Mouse (Mus musculus) limb, embryonic 15.5 days (tissue): Measurements from ENCODE around the gene Slc27a1. TPM values are rescaled to one million over a fixed set of nuclear protein-coding genes. Genes with fewer than 3 reads are reported as not detected.

Experiments
- ATAC-seq: fragments of 200-750 bp; cut with Nextera tagmentation; 2 replicates; pipeline ENCODE4 v1.8.0; 2017; ENCODE audit warnings: low read depth, moderate TSS enrichment; ENCODE audit not compliant: insufficient number of reproducible peaks, low FRiP score, low TSS enrichment
- H3K27ac ChIP-seq: fragments of 300-500 bp; sonication (generic); 2 replicates; pipeline ENCODE4 v1.5.1; 2015; ENCODE audit warnings: moderate library complexity, mild to moderate bottlenecking, inconsistent platforms
- H3K27me3 ChIP-seq: fragments of 300-500 bp; sonication (generic); 2 replicates; pipeline ENCODE4 v1.6.1; 2015; ENCODE audit warnings: inconsistent platforms
- H3K36me3 ChIP-seq: fragments of 300-500 bp; sonication (generic); 2 replicates; pipeline ENCODE4 v1.6.1; 2015; ENCODE audit warnings: inconsistent platforms
- H3K4me1 ChIP-seq: fragments of 300-500 bp; sonication (generic); 2 replicates; pipeline ENCODE4 v1.6.1; 2015; ENCODE audit warnings: inconsistent platforms
- H3K4me2 ChIP-seq: fragments of 300-500 bp; sonication (generic); 2 replicates; pipeline ENCODE4 v1.6.1; 2015; ENCODE audit warnings: mild to moderate bottlenecking, inconsistent platforms
- H3K4me3 ChIP-seq: fragments of 300-500 bp; sonication (generic); 2 replicates; pipeline ENCODE4 v1.5.1; 2015; ENCODE audit warnings: mild to moderate bottlenecking, inconsistent platforms
- H3K9ac ChIP-seq: fragments of 300-500 bp; sonication (generic); 2 replicates; pipeline ENCODE4 v1.6.1; 2015; ENCODE audit warnings: inconsistent platforms
- H3K9me3 ChIP-seq: fragments of 300-500 bp; sonication (generic); 2 replicates; pipeline ENCODE4 v1.6.1; 2016; ENCODE audit warnings: inconsistent platforms
- WGBS: fragments of 180-500 bp; shearing (Covaris S2); methylation state at CpG from one replicate; pipeline ENCODE4 v1.1.7; 2015; 5-methylcytosine and 5-hydroxymethylcytosine counted together
- microRNA-seq: library from miRNA; unstranded; fragments of <30 nt; microRNA quantifications from one replicate; pipeline ENCODE4, GENCODE M21; 2016
- polyA plus RNA-seq: library from polyadenylated mRNA; unstranded; fragments of >200 nt; fragmentation: Nextera tagmentation; extraction: Ambion mirVana; gene quantifications from 2 replicates; pipeline ENCODE4 v1.2.1, GENCODE M21; 2015

Slc27a1 gene
- polyA plus RNA-seq, 1 experiment from 2014 or later, result 44.5 TPM

GRCm38 (mm10) chr8:71628396-71629095 is 59.9 kb downstream of the Slc27a1 start:
- 6% methylated on average over 16 of the region's 16 CpGs for WGBS
- Histone ChIP-seq H3K9ac (peak overlapping the region; percentile 50; the same call in 1 of the 2 replicates), H3K36me3 (peaks cover 25% of the 10 kb centered on the region), H3K4me2 (peak overlapping the region; percentile 97), H3K27ac (peak overlapping the region; percentile 82), H3K4me1 (peaks cover 35% of the 10 kb centered on the region), H3K9me3 (no peaks in the 10 kb centered on the region; the same call in 1 of the 2 replicates), H3K27me3 (peaks cover 30% of the 10 kb centered on the region), H3K4me3 (peak overlapping the region; percentile 60)
- no peak for ATAC-seq

DNA sequence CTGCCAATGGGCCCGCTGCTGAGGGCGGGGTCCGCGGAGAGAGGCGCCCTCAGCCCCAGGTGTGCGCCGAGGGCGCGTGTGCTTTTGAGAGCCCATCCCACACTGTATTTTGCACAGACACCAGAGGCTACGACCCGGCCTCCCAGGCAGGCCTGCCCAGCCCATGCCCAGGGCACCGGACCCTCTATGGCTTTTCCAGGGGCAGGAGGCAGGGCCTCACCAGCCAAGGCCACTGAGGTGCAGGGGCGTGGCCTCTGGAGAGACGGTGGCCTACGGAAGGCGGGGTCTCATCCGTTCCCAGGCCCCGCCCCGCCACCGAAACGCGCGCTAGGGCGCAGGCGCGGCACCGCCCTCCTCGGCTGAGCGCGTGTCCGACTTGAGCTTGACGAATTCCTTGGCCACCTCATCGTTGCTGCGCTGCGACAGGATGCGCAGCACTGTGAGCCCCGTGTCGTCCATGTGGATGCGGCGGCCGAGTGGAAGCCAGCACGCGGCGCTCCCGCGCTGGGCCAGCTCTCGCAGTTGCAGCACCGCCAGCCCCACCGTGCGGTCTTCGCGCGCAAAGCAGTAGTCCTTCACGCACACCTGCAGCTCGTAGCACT is 60.5 kb downstream of the Slc27a1 start:
- under 1% methylated on average over 55 of the region's 55 CpGs for WGBS
- Histone ChIP-seq H3K4me1 (peaks cover 41% of the 10 kb centered on the region), H3K4me2 (peak overlapping the region; percentile 97), H3K9me3 (no peaks in the 10 kb centered on the region; the same call in 1 of the 2 replicates), H3K27ac (peak overlapping the region; percentile 82), H3K9ac (peak overlapping the region; percentile 50; the same call in 1 of the 2 replicates), H3K4me3 (peak overlapping the region; percentile 60), H3K27me3 (peaks cover 37% of the 10 kb centered on the region), H3K36me3 (peaks cover 19% of the 10 kb centered on the region)
- peak; percentile 83 for ATAC-seq

DNA sequence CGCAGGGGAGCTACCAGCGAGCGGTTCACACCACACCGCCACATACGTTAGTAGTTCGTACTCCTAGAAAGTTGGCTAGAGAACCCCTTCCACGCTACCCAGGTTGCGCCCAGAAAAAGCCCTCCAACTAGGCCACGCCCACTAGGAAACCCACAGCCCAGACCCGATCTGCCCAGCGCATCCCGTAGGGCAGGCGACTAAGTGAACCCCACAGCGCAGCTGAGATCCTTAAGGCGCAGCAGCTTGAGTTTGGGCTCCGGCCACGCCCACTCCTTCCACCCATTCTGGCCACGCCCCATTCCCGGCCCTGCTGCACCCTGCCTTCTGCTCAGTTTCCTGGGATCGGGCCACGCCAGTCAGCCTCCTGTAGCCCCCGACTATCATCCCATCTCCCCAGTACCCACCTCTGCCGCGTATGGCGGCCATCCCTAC is 61.1 kb downstream of the Slc27a1 start:
- Histone ChIP-seq H3K4me3 (peak overlapping the region; percentile 60), H3K9ac (peak overlapping the region; percentile 24; the same call in 1 of the 2 replicates), H3K4me1 (peaks cover 46% of the 10 kb centered on the region), H3K4me2 (peak overlapping the region; percentile 97), H3K27me3 (peaks cover 41% of the 10 kb centered on the region), H3K27ac (peak overlapping the region; percentile 82; the same call in 1 of the 2 replicates), H3K36me3 (peaks cover 13% of the 10 kb centered on the region), H3K9me3 (no peaks in the 10 kb centered on the region; the same call in 1 of the 2 replicates)
- 0 out of 2 replicates have a peak, but pooled peaks have one; percentile 7 for ATAC-seq
- WGBS, result 3% methylated on average over 25 of the region's 25 CpGs

- Histone ChIP-seq H3K4me2 (no peak overlapping the region), H3K27ac (no peak overlapping the region), H3K4me1 (peaks cover 46% of the 10 kb centered on the region), H3K9me3 (no peaks in the 10 kb centered on the region; the same call in 1 of the 2 replicates), H3K9ac (no peak overlapping the region), H3K36me3 (0 out of 2 replicates have a peak, but pooled peaks cover 3% of the 10 kb centered on the region), H3K27me3 (peaks cover 48% of the 10 kb centered on the region), H3K4me3 (no peak overlapping the region)
- no peak for ATAC-seq
- WGBS, result 84% methylated on average over 6 of the region's 6 CpGs
These were observed 62.1 kb downstream of the Slc27a1 start for GRCm38 (mm10) chr8:71630761-71631160.

DNA sequence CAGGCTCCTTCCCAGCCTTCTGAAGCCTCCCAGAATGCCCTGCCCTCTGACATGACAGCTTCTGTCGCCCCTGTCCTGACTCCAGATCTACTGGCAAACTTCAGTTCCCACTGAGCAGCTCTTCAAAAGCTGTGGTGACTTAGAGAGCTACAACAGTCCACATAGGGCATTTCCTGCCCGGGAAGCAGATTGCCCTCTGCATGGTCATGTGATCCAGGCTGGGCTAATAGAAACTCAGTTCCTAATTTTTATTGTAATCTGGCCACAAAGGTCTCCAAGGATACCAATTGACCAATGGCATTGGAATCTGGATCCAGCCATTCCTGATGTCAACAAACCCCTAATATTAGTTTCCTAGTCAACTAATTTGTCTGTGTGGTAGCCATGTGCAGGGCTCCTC is 63.2 kb downstream of the Slc27a1 start:
- H3K27ac ChIP-seq, result no peak overlapping the region
- WGBS, result 69% methylated on average over 2 of the region's 2 CpGs

GRCm38 (mm10) chr8:71633164-71633563 is 64.5 kb downstream of the Slc27a1 start:
- 12% methylated on average over 19 of the region's 22 CpGs for WGBS
- Histone ChIP-seq H3K4me3 (peak overlapping the region; percentile 14; the same call in 1 of the 2 replicates), H3K27ac (no peak overlapping the region), H3K4me1 (peaks cover 32% of the 10 kb centered on the region), H3K36me3 (no peaks in the 10 kb centered on the region), H3K27me3 (peaks cover 51% of the 10 kb centered on the region), H3K9me3 (no peaks in the 10 kb centered on the region; the same call in 1 of the 2 replicates), H3K9ac (no peak overlapping the region), H3K4me2 (no peak overlapping the region)
- ATAC-seq, result no peak

More for the DNA sequence above, 63.2 kb downstream of the Slc27a1 start:
- no peak for ATAC-seq
- Histone ChIP-seq H3K4me3 (no peak overlapping the region), H3K27me3 (peaks cover 51% of the 10 kb centered on the region), H3K4me1 (peaks cover 45% of the 10 kb centered on the region), H3K36me3 (no peaks in the 10 kb centered on the region), H3K4me2 (no peak overlapping the region), H3K9ac (no peak overlapping the region), H3K9me3 (no peaks in the 10 kb centered on the region; the same call in 1 of the 2 replicates)

- ATAC-seq, result peak; percentile 15; the same call in 1 of the 2 replicates
- peak overlapping the region; percentile 24 for H3K4me3 ChIP-seq
- no peak overlapping the region for H3K9ac ChIP-seq
- H3K9me3 ChIP-seq, result no peaks in the 10 kb centered on the region; the same call in 1 of the 2 replicates
- H3K27ac ChIP-seq, result no peak overlapping the region
- H3K4me1 ChIP-seq, result peaks cover 22% of the 10 kb centered on the region
- peak overlapping the region; percentile 44 for H3K4me2 ChIP-seq
- 2% methylated on average over 26 of the region's 26 CpGs for WGBS
- H3K27me3 ChIP-seq, result peaks cover 51% of the 10 kb centered on the region
- no peaks in the 10 kb centered on the region for H3K36me3 ChIP-seq
These were observed 65.4 kb downstream of the Slc27a1 start for GRCm38 (mm10) chr8:71633981-71634667.

Small RNA genes within 50 kb of the gene (microRNA-seq; reads per million reads assigned to microRNA genes)
- not detected for gene Mir6769b

Other genes with a start within 250 kb of the Slc27a1 start
- gene Use1, start 202.0 kb upstream of the Slc27a1 start, polyA plus RNA-seq, result 104 and 105 TPM in 2 replicates
- 5.7 and 7.0 TPM in 2 replicates for gene Ocel1, start 197.6 kb upstream of the Slc27a1 start, polyA plus RNA-seq
- 40.4 and 42.9 TPM in 2 replicates for gene Nr2f6, start 186.9 kb upstream of the Slc27a1 start, polyA plus RNA-seq
- gene Ushbp1, start 173.1 kb upstream of the Slc27a1 start, polyA plus RNA-seq, result 10.3 and 13.4 TPM in 2 replicates
- 84.9 and 90.7 TPM in 2 replicates for gene Babam1, start 172.0 kb upstream of the Slc27a1 start, polyA plus RNA-seq
- gene Ankle1, start 162.9 kb upstream of the Slc27a1 start, polyA plus RNA-seq, result 30.2 and 30.6 TPM in 2 replicates
- 65.7 and 67.2 TPM in 2 replicates for gene Abhd8, start 105.2 kb upstream of the Slc27a1 start, polyA plus RNA-seq
- 100 and 122 TPM in 2 replicates for gene Mrpl34, start 103.9 kb upstream of the Slc27a1 start, polyA plus RNA-seq
- gene Dda1, start 99.7 kb upstream of the Slc27a1 start, polyA plus RNA-seq, result 98.4 and 107 TPM in 2 replicates
- 1.3 and 1.4 TPM in 2 replicates for gene Ano8, start 82.9 kb upstream of the Slc27a1 start, polyA plus RNA-seq
- 16.5 and 19.2 TPM in 2 replicates for gene Gtpbp3, start 80.8 kb upstream of the Slc27a1 start, polyA plus RNA-seq
- gene Plvap, start 57.1 kb upstream of the Slc27a1 start, polyA plus RNA-seq, result 56.9 and 66.3 TPM in 2 replicates
- gene Ccdc194, start 43.2 kb upstream of the Slc27a1 start, polyA plus RNA-seq, result 1.5 and 1.8 TPM in 2 replicates
- gene Bst2, start 31.4 kb upstream of the Slc27a1 start, polyA plus RNA-seq, result 33.6 and 36.4 TPM in 2 replicates
- 95.7 and 102 TPM in 2 replicates for gene Mvb12a, start 26.0 kb upstream of the Slc27a1 start, polyA plus RNA-seq
- gene Tmem221, start 10.0 kb upstream of the Slc27a1 start, polyA plus RNA-seq, result 0.74 and 0.84 TPM in 2 replicates
- 0.14 TPM in 1 of 2 replicates, not detected in the other for gene Nxnl1, start 2.3 kb upstream of the Slc27a1 start, polyA plus RNA-seq
- 200 and 202 TPM in 2 replicates for gene Pgls, start 23.3 kb downstream of the Slc27a1 start, polyA plus RNA-seq
- 5.0 and 5.9 TPM in 2 replicates for gene Fam129c, start 28.8 kb downstream of the Slc27a1 start, polyA plus RNA-seq
- 105 and 108 TPM in 2 replicates for gene Colgalt1, start 42.1 kb downstream of the Slc27a1 start, polyA plus RNA-seq
- 0.69 and 0.76 TPM in 2 replicates for gene Unc13a, start 102.9 kb downstream of the Slc27a1 start, polyA plus RNA-seq
- gene Jak3, start 107.4 kb downstream of the Slc27a1 start, polyA plus RNA-seq, result 5.3 and 6.4 TPM in 2 replicates
- gene Insl3, start 120.3 kb downstream of the Slc27a1 start, polyA plus RNA-seq, result 0.63 and 0.96 TPM in 2 replicates
- gene B3gnt3, start 132.9 kb downstream of the Slc27a1 start, polyA plus RNA-seq, result 1.7 and 2.6 TPM in 2 replicates
- gene Fcho1, start 156.8 kb downstream of the Slc27a1 start, polyA plus RNA-seq, result 7.7 and 8.9 TPM in 2 replicates